Mouse (Mus musculus): Measurements from ENCODE around the gene Slc10a3. TPM values are rescaled to one million over a fixed set of nuclear protein-coding genes. Genes with fewer than 3 reads are reported as not detected.

Slc10a3 gene
- polyA plus RNA-seq (2015; fragmentation: Illumina TruSeq; extraction: RNeasy Lipid Tissue Mini Kit (QIAGEN cat#74804); ENCODE audit: insufficient read depth, low replicate concordance): 16.4 TPM

DNA sequence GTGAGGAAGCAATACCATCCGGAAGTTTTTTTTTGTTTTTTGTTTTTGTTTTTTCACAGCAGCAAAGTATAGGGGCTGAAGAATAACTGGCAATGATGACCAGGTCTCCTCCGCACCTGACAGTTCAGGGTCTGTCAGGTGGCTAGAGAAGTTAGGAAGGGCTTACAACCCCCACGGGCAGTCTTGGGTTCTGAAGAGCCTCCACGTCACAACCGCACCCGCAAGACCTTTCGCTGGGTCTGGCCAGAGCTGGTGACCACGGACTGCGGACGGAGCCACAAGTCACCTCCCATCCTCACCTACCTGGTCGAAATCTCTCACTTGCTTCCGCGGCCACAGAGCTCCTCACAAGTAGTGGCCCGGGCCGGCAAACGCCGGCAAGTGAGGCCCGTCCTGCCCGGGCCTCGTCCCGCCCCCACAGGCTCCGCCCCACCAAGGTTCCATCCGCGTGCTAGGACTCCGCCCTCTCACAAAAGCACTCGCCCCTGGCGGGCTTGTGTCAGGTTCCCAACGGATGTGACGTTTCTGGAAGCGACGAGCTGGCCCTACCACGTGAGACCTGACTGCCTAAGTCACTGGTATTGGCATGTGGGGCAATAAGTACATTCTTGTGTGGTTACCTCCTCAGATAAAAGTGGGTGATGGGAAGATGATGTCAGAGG is at the start of gene Slc10a3, which contains the start of gene Ubl4a:
Gene Slc10a3, minus strand, starts transcription at position 462 of the 662 bp plus-strand sequence.
Gene Ubl4a, minus strand, starts transcription at position 331 of the 662 bp plus-strand sequence.

DNA sequence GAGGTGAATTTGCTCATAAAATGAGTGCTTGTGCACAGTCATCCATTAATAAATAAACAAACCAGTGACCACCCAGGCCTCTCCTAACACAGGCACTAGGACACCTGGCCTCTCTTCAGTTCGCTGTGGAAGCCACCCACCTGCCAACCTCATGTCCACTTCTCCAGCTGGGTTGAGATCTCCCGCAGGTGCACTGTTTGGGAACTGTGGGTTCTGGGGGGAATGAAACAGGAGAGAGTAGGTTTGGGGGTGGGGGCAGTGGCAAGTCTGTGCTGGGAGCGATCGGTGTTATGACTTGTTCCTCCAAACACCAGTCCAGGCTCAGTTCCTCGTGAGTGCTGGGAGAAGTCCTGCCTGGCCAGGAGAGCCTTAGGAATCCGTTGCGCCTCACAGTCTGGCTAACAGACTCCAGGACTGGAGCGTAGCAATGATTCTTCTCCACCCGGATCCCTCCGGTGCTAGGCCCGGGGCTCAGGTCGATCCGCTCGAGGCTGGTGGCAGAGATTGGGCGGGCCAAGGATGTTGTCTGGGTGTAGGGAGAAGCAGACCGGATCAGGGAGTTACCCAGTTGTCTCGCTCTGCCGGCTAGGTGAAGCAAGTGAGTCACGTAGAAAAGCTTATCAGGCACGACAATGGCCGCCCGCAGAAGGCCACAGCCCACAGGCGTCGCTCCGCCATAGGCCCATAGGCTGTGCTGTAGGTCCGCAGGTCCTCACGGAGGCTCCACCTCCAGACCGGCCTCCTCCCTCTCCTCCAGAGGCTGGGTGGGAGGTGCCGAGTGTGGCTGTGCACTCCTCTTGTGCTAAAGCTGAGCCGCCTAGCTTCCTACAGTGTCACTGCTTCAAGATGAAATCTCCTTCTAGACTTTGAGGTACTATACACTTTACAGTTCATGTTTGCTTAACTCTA is 19.6 kb upstream of the Slc10a3 start, which contains the start of the genes Fam3a and Ikbkg:
Gene Fam3a, minus strand, starts transcription at position 738 of the 909 bp plus-strand sequence.
Gene Ikbkg, plus strand, starts transcription at position 756 of the 909 bp plus-strand sequence.

DNA sequence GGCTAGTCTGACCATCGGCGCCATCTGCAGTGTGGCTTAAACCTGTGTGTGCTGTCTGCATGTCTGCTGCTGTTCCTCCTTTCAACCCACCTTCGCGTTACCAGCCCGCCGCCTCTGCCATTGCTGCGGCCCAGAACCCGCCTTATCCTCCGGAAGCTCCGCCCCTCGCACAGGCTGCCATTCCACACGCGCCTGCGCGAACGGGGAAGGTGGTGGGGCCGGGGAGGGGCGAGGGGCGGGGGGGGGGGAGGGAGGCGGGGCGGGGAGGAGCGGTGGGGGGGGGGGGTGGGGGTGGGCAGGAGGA is 19.7 kb downstream of the Slc10a3 start, which contains the start of gene Lage3:
Gene Lage3, minus strand, starts transcription at position 152 of the 304 bp plus-strand sequence.

DNA sequence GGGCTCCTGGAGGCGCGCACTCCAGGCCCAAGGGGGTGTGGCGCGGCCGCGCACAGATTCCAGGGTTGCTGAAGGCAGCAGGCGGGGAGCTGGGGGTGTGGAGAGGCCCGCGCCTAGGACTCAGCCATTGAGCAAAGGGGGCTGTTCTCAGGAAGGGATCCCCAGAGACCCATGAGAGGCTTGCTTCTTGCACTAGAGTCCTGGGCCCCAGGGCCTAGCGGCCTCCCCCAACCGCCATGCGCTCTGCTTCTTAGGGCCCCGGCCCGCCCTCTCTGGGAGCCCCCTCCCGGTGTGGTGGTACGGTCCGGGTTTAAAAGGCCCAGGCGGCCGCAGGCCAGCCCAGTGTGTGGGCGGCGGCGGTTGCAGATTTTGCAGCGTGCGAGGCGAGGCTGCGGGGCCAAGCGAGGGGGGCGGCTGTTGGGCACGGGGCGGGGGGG is 44.4 kb downstream of the Slc10a3 start, which contains the start of gene Plxna3:
Gene Plxna3, plus strand, starts transcription at position 342 of the 437 bp plus-strand sequence.

Other genes starting within 250 kb of the Slc10a3 start
- not detected for gene Opn1mw, start 245.9 kb downstream of the Slc10a3 start, polyA plus RNA-seq (2015; fragmentation: Illumina TruSeq; extraction: RNeasy Lipid Tissue Mini Kit (QIAGEN cat#74804); ENCODE audit: insufficient read depth, low replicate concordance)
- gene Mecp2, start 238.0 kb downstream of the Slc10a3 start, polyA plus RNA-seq (2015; fragmentation: Illumina TruSeq; extraction: RNeasy Lipid Tissue Mini Kit (QIAGEN cat#74804); ENCODE audit: insufficient read depth, low replicate concordance): 30.4 TPM
- not detected for gene Tex28, start 205.5 kb downstream of the Slc10a3 start, polyA plus RNA-seq (2015; fragmentation: Illumina TruSeq; extraction: RNeasy Lipid Tissue Mini Kit (QIAGEN cat#74804); ENCODE audit: insufficient read depth, low replicate concordance)
- 0.51 TPM for gene Tktl1, start 196.1 kb downstream of the Slc10a3 start, polyA plus RNA-seq (2015; fragmentation: Illumina TruSeq; extraction: RNeasy Lipid Tissue Mini Kit (QIAGEN cat#74804); ENCODE audit: insufficient read depth, low replicate concordance)
- gene Flna, start 123.5 kb downstream of the Slc10a3 start, polyA plus RNA-seq (2015; fragmentation: Illumina TruSeq; extraction: RNeasy Lipid Tissue Mini Kit (QIAGEN cat#74804); ENCODE audit: insufficient read depth, low replicate concordance): 425 TPM
- gene Emd, start 118.7 kb downstream of the Slc10a3 start, polyA plus RNA-seq (2015; fragmentation: Illumina TruSeq; extraction: RNeasy Lipid Tissue Mini Kit (QIAGEN cat#74804); ENCODE audit: insufficient read depth, low replicate concordance): 76.9 TPM
- gene Rpl10, start 102.5 kb downstream of the Slc10a3 start, polyA plus RNA-seq (2015; fragmentation: Illumina TruSeq; extraction: RNeasy Lipid Tissue Mini Kit (QIAGEN cat#74804); ENCODE audit: insufficient read depth, low replicate concordance): 3,240 TPM
- 134 TPM for gene Taz, start 91.4 kb downstream of the Slc10a3 start, polyA plus RNA-seq (2015; fragmentation: Illumina TruSeq; extraction: RNeasy Lipid Tissue Mini Kit (QIAGEN cat#74804); ENCODE audit: insufficient read depth, low replicate concordance)
- gene Dnase1l1, start 91.0 kb downstream of the Slc10a3 start, polyA plus RNA-seq (2015; fragmentation: Illumina TruSeq; extraction: RNeasy Lipid Tissue Mini Kit (QIAGEN cat#74804); ENCODE audit: insufficient read depth, low replicate concordance): 30.2 TPM
- gene Atp6ap1, start 76.3 kb downstream of the Slc10a3 start, polyA plus RNA-seq (2015; fragmentation: Illumina TruSeq; extraction: RNeasy Lipid Tissue Mini Kit (QIAGEN cat#74804); ENCODE audit: insufficient read depth, low replicate concordance): 253 TPM
- 380 TPM for gene Gdi1, start 68.4 kb downstream of the Slc10a3 start, polyA plus RNA-seq (2015; fragmentation: Illumina TruSeq; extraction: RNeasy Lipid Tissue Mini Kit (QIAGEN cat#74804); ENCODE audit: insufficient read depth, low replicate concordance)
- gene Fam50a, start 60.3 kb downstream of the Slc10a3 start, polyA plus RNA-seq (2015; fragmentation: Illumina TruSeq; extraction: RNeasy Lipid Tissue Mini Kit (QIAGEN cat#74804); ENCODE audit: insufficient read depth, low replicate concordance): 74.4 TPM
- gene Plxna3, start 44.3 kb downstream of the Slc10a3 start, polyA plus RNA-seq (2015; fragmentation: Illumina TruSeq; extraction: RNeasy Lipid Tissue Mini Kit (QIAGEN cat#74804); ENCODE audit: insufficient read depth, low replicate concordance): 5.0 TPM
- gene Lage3, start 19.7 kb downstream of the Slc10a3 start, polyA plus RNA-seq (2015; fragmentation: Illumina TruSeq; extraction: RNeasy Lipid Tissue Mini Kit (QIAGEN cat#74804); ENCODE audit: insufficient read depth, low replicate concordance): 32.5 TPM
- gene Ubl4a, start 131 bp downstream of the Slc10a3 start, polyA plus RNA-seq (2015; fragmentation: Illumina TruSeq; extraction: RNeasy Lipid Tissue Mini Kit (QIAGEN cat#74804); ENCODE audit: insufficient read depth, low replicate concordance): 34.8 TPM
- 25.3 TPM for gene Fam3a, start 19.9 kb upstream of the Slc10a3 start, polyA plus RNA-seq (2015; fragmentation: Illumina TruSeq; extraction: RNeasy Lipid Tissue Mini Kit (QIAGEN cat#74804); ENCODE audit: insufficient read depth, low replicate concordance)
- gene Ikbkg, start 19.9 kb upstream of the Slc10a3 start, polyA plus RNA-seq (2015; fragmentation: Illumina TruSeq; extraction: RNeasy Lipid Tissue Mini Kit (QIAGEN cat#74804); ENCODE audit: insufficient read depth, low replicate concordance): 34.1 TPM
- gene G6pdx, start 55.8 kb upstream of the Slc10a3 start, polyA plus RNA-seq (2015; fragmentation: Illumina TruSeq; extraction: RNeasy Lipid Tissue Mini Kit (QIAGEN cat#74804); ENCODE audit: insufficient read depth, low replicate concordance): 42.5 TPM
- gene Gm6880, start 108.0 kb upstream of the Slc10a3 start, polyA plus RNA-seq (2015; fragmentation: Illumina TruSeq; extraction: RNeasy Lipid Tissue Mini Kit (QIAGEN cat#74804); ENCODE audit: insufficient read depth, low replicate concordance): not detected
- gene Olfr1326-ps1, start 201.5 kb upstream of the Slc10a3 start, polyA plus RNA-seq (2015; fragmentation: Illumina TruSeq; extraction: RNeasy Lipid Tissue Mini Kit (QIAGEN cat#74804); ENCODE audit: insufficient read depth, low replicate concordance): not detected
- not detected for gene Olfr1325, start 219.3 kb upstream of the Slc10a3 start, polyA plus RNA-seq (2015; fragmentation: Illumina TruSeq; extraction: RNeasy Lipid Tissue Mini Kit (QIAGEN cat#74804); ENCODE audit: insufficient read depth, low replicate concordance)